Mouse (Mus musculus) liver, embryonic 12.5 days (tissue): Measurements from ENCODE around the gene Prkar1a. TPM values are rescaled to one million over a fixed set of nuclear protein-coding genes. Genes with fewer than 3 reads are reported as not detected.

Source experiments
- ATAC-seq: fragments of 200-750 bp; cut with Nextera tagmentation; 2 replicates; pipeline ENCODE4 v1.8.0; 2017; ENCODE audit warnings: moderate number of reproducible peaks, mild to moderate bottlenecking, moderate library complexity
- H3K27ac ChIP-seq: fragments of 300-500 bp; sonication (generic); 2 replicates; pipeline ENCODE4 v1.5.1; 2016; ENCODE audit warnings: mild to moderate bottlenecking
- H3K27me3 ChIP-seq: fragments of 300-500 bp; sonication (generic); replicated peaks from 2 replicates; pipeline ENCODE4 v1.6.1; 2016; ENCODE audit warnings: mild to moderate bottlenecking, moderate library complexity
- H3K36me3 ChIP-seq: fragments of 300-500 bp; sonication (generic); 2 replicates; pipeline ENCODE4 v1.6.1; 2016; ENCODE audit warnings: mild to moderate bottlenecking, moderate library complexity
- H3K4me1 ChIP-seq: fragments of 300-500 bp; sonication (generic); 2 replicates; pipeline ENCODE4 v1.6.1; 2016
- H3K4me2 ChIP-seq: fragments of 300-500 bp; sonication (generic); 2 replicates; pipeline ENCODE4 v1.6.1; 2016; ENCODE audit warnings: mild to moderate bottlenecking, moderate library complexity
- H3K4me3 ChIP-seq: fragments of 300-500 bp; sonication (generic); 2 replicates; pipeline ENCODE4 v1.5.1; 2016; ENCODE audit warnings: mild to moderate bottlenecking, moderate library complexity
- H3K9ac ChIP-seq: fragments of 300-500 bp; sonication (generic); 2 replicates; pipeline ENCODE4 v1.6.1; 2016; ENCODE audit warnings: mild to moderate bottlenecking, moderate library complexity
- H3K9me3 ChIP-seq: fragments of 300-500 bp; sonication (generic); replicated peaks from 2 replicates; pipeline ENCODE4 v1.6.1; 2016; ENCODE audit warnings: mild to moderate bottlenecking, moderate library complexity
- WGBS: fragments of 180-500 bp; shearing (Covaris S2); methylation state at CpG from one replicate; pipeline ENCODE4 v1.1.7; 2016; ENCODE audit not compliant: insufficient replicate concordance; 5-methylcytosine and 5-hydroxymethylcytosine counted together
- polyA plus RNA-seq: library from polyadenylated mRNA; unstranded; fragments of >200 nt; fragmentation: Nextera tagmentation; extraction: Ambion mirVana; gene quantifications from 2 replicates; pipeline ENCODE4 v1.2.1, GENCODE M21; 2016

Gene Prkar1a
- polyA plus RNA-seq, 1 experiment from 2014 or later: 165 TPM

DNA sequence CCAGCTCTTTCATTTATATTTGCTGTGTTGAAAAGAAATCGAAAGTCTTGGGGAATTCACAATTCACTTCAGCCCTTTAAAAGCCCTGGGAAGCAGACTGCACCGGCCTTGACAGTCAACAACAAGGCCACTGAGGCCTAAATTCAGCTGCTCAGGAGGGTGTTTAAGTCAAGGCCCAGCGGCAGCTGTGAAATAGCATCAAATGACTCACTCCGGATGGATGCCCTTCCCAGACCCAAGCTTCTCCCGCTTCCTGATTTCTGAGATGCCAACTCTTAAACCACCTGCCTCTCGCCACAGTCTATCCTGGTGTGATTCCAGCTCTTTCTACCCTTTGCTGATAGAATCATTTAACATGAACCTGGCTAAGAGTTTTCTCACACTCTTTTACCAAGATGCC, 28.8 kb upstream of the Prkar1a start:
- Histone ChIP-seq H3K27ac (no peak overlapping the region; the same call in 1 of the 2 replicates), H3K36me3 (no peaks in the 10 kb centered on the region), H3K9me3 (peaks cover 6% of the 10 kb centered on the region; the same call in 1 of the 2 replicates), H3K9ac (no peak overlapping the region), H3K4me3 (no peak overlapping the region), H3K4me2 (no peak overlapping the region), H3K4me1 (peaks cover 57% of the 10 kb centered on the region), H3K27me3 (no peaks in the 10 kb centered on the region)
- 79% methylated on average over 6 of the region's 6 CpGs for WGBS
- no peak for ATAC-seq

DNA sequence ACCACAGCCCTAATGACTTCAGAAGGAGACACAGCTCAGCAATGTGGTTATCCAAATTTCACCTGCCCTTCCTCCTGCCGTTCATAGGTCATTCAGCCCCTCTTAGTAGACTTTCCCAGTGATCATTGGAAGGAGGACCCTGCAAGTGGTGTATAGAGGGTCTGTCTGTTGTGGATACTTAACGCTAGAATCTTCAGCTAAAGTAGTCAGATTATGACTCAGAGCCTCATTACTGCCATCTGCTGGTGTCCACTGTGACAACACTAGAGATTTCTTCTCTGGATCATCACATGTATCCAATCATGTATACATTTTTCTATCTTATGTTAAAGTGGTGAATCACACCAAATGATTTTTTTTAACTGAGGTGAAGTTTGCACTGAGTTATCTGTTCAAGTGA, 28.0 kb upstream of the Prkar1a start:
- Histone ChIP-seq H3K36me3 (no peaks in the 10 kb centered on the region), H3K4me1 (peaks cover 48% of the 10 kb centered on the region), H3K9me3 (peaks cover 6% of the 10 kb centered on the region; the same call in 1 of the 2 replicates), H3K27ac (no peak overlapping the region), H3K4me3 (no peak overlapping the region), H3K4me2 (no peak overlapping the region), H3K9ac (no peak overlapping the region), H3K27me3 (no peaks in the 10 kb centered on the region)
- 7% methylated on average over 2 of the region's 2 CpGs for WGBS
- no peak for ATAC-seq

DNA sequence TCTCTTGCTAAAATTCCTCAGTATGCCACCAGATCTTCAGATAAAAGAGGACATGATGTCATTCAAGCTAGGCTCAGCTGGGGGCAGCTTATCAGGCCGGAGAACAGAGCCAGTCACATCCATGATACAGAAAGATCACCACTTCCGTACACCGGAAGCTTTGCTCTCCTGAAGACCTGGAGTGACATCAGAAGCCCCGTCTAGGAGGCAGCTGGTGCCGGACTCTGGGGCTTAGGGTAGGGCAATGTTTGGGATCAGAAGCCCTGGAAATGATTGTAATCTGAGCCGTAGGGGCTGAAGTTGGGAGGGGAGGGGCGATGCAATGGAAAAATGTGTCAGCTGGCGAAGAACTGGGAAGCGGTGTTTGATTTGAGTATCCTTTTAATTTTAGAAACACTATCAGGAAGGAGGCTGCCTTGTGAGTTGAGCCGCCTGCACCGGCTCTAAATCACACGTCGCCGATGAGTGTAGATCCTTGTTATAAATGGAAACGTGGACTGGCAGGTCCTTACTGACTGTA, 26.6 kb upstream of the Prkar1a start:
- peak; percentile 48; the same call in 1 of the 2 replicates for ATAC-seq
- no peaks in the 10 kb centered on the region for H3K27me3 ChIP-seq
- 17% methylated on average over 15 of the region's 15 CpGs for WGBS
- peaks cover 41% of the 10 kb centered on the region for H3K4me1 ChIP-seq
- H3K9ac ChIP-seq: peak overlapping the region; percentile 32; the same call in 1 of the 2 replicates
- H3K4me2 ChIP-seq: peak overlapping the region; percentile 64
- peaks cover 6% of the 10 kb centered on the region; the same call in 1 of the 2 replicates for H3K9me3 ChIP-seq
- no peaks in the 10 kb centered on the region for H3K36me3 ChIP-seq
- H3K4me3 ChIP-seq: peak overlapping the region; percentile 31
- no peak overlapping the region for H3K27ac ChIP-seq

DNA sequence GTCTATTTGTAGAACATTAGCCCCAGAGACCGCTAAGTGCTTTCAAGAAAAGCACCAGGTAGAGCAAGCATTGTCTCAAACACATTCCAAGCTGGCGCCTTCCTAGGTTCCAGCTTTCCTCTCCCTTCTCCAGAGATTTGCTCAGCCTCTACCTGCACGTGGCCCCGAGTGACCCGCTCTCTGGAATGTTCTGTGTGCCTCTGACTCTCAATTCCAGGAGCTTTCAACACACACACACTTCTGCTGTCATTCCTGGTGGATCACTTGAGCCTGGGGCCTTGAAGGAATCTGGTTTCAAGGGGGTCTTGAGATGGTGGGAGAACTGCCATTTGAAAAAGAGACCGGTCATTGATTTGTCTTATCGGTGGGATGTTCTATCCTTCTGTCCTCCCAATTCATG, 26.0 kb upstream of the Prkar1a start:
- Histone ChIP-seq H3K4me1 (peaks cover 41% of the 10 kb centered on the region), H3K4me3 (no peak overlapping the region), H3K27ac (no peak overlapping the region), H3K36me3 (no peaks in the 10 kb centered on the region), H3K27me3 (no peaks in the 10 kb centered on the region), H3K4me2 (no peak overlapping the region), H3K9me3 (peaks cover 6% of the 10 kb centered on the region; the same call in 1 of the 2 replicates), H3K9ac (no peak overlapping the region)
- WGBS: 79% methylated on average over 7 of the region's 7 CpGs
- ATAC-seq: no peak

DNA sequence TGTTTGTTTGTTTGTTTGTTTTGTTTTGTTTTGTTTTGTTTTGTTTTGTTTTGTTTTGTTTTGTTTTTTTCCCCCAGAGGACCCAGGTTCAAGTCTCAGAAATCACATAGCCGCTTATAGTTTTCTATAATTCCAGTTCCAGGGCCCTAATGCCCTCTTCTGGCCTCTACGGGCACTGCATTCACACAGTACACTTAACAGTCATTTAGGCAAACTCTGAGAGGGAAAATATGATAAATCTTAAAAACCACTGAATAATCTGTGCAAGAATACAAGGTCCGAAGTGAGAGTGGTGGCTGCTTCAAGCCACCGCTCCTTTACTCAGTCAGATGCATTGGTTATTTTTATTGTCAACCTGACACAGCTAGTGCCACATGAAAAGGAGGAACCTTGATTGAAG, 21.6 kb upstream of the Prkar1a start:
- ATAC-seq: no peak
- no peaks in the 10 kb centered on the region for H3K27me3 ChIP-seq
- no peak overlapping the region for H3K27ac ChIP-seq
- H3K4me1 ChIP-seq: peaks cover 20% of the 10 kb centered on the region
- no peak overlapping the region for H3K4me2 ChIP-seq
- H3K4me3 ChIP-seq: no peak overlapping the region
- no peak overlapping the region for H3K9ac ChIP-seq
- H3K36me3 ChIP-seq: no peaks in the 10 kb centered on the region
- H3K9me3 ChIP-seq: peaks cover 6% of the 10 kb centered on the region; the same call in 1 of the 2 replicates
- WGBS: 66% methylated on average over 4 of the region's 4 CpGs

DNA sequence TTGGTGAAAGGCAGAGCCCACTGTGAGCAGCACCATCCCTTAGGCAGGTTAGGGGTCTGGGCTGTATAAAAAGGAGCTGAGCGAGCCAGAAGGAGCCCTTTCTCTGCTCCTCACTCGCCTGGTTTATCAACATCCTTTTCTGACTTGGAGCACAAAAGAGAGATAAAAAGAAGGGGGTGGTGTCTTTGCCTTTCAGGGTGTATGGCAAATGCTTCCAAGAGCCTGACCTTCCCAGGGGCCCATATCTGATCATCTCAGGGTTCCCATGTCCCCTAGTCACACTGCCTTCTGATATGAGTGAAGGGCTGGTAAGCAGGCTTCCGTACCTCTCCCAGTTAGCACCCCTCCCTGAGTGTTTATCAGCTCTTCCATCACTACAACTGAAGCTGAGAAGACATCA, 21.1 kb upstream of the Prkar1a start:
- H3K27ac ChIP-seq: no peak overlapping the region
- H3K4me2 ChIP-seq: no peak overlapping the region
- no peaks in the 10 kb centered on the region for H3K36me3 ChIP-seq
- H3K27me3 ChIP-seq: no peaks in the 10 kb centered on the region
- H3K9ac ChIP-seq: no peak overlapping the region
- ATAC-seq: peak; percentile 78
- H3K9me3 ChIP-seq: peaks cover 6% of the 10 kb centered on the region; the same call in 1 of the 2 replicates
- no peak overlapping the region for H3K4me3 ChIP-seq
- WGBS: 29% methylated on average over 3 of the region's 3 CpGs
- peaks cover 17% of the 10 kb centered on the region for H3K4me1 ChIP-seq

DNA sequence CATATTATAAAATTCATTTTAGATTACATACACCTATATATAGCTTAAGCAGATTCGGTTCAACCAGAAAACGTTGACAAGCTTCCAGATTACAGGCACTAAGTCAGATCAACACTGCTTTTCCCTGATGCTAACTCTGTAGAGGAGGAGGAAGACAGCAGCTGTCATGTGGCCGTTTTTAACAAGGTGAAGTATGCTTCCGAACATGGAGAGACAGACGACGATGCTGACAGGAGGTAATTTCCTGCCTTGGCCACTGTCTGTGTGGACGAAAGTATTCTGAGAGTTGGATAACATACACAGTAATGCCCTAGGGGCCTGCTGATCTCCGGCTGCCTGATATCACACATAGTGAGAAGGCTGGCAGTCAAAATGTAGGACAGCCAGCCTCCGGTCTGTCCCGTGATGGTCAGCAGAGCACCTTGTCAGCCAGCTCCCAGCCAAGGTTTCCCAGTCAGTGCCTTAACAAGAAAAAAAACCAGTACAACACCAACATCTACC, 20.1 kb upstream of the Prkar1a start:
- H3K36me3 ChIP-seq: no peaks in the 10 kb centered on the region
- no peak overlapping the region for H3K4me2 ChIP-seq
- peaks cover 17% of the 10 kb centered on the region for H3K4me1 ChIP-seq
- ATAC-seq: no peak
- 65% methylated on average over 10 of the region's 10 CpGs for WGBS
- H3K9ac ChIP-seq: no peak overlapping the region
- H3K27me3 ChIP-seq: no peaks in the 10 kb centered on the region
- no peak overlapping the region for H3K4me3 ChIP-seq
- peaks cover 6% of the 10 kb centered on the region; the same call in 1 of the 2 replicates for H3K9me3 ChIP-seq
- H3K27ac ChIP-seq: no peak overlapping the region

DNA sequence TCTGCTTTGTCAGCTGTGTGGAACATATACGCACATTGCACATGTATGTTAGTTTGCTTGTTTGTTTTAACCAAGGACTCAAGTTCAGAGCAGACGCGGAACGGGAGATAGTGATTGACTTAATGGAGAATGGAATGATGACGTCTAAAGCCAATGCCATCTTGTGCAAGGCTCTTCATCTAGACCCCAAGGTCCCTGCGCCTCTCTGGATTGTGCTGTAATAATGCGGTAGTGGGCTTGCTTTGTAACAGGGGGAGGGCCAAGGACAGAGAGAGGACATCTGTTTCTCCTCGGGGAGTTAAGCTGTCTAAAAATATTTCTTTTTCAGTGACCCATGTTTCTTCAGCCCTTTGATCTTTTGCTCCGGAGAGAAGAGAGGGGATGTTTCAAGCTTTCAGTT, 14.3 kb upstream of the Prkar1a start:
- Histone ChIP-seq H3K9ac (no peak overlapping the region), H3K4me3 (no peak overlapping the region), H3K4me2 (no peak overlapping the region), H3K9me3 (no peaks in the 10 kb centered on the region), H3K27me3 (peaks cover 6% of the 10 kb centered on the region), H3K27ac (no peak overlapping the region), H3K36me3 (no peaks in the 10 kb centered on the region), H3K4me1 (no peaks in the 10 kb centered on the region)
- no peak for ATAC-seq
- WGBS: 75% methylated on average over 9 of the region's 9 CpGs

DNA sequence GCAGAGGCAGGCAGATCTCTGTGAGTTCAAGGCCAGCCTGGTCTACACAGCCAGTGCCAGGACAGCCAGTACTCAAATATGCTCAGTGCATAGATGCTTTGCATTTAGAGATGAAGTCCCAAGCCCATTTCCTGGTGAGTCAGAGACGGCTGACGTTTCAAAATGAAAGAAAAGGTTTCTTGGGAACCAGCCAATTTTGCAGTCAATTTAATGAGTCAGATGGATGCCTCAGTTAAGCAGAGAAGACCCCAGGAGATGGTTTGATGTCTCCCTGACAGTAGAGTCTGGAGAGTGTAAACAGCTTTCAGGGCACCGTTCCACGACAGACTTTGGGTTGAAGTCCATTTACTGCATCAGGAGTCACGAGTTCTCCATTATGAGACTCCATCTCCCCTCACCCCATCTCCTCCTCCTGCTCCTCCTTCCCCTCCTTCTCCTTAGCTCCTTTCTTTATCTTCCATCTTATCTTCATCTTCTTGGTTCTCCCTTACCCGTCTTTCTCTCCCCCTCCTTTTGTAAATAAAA, 13.3 kb upstream of the Prkar1a start:
- Histone ChIP-seq H3K27me3 (peaks cover 6% of the 10 kb centered on the region), H3K4me3 (no peak overlapping the region), H3K9ac (no peak overlapping the region), H3K4me1 (no peaks in the 10 kb centered on the region), H3K36me3 (no peaks in the 10 kb centered on the region), H3K27ac (no peak overlapping the region), H3K9me3 (no peaks in the 10 kb centered on the region), H3K4me2 (no peak overlapping the region)
- 58% methylated on average over 6 of the region's 6 CpGs for WGBS
- ATAC-seq: no peak

DNA sequence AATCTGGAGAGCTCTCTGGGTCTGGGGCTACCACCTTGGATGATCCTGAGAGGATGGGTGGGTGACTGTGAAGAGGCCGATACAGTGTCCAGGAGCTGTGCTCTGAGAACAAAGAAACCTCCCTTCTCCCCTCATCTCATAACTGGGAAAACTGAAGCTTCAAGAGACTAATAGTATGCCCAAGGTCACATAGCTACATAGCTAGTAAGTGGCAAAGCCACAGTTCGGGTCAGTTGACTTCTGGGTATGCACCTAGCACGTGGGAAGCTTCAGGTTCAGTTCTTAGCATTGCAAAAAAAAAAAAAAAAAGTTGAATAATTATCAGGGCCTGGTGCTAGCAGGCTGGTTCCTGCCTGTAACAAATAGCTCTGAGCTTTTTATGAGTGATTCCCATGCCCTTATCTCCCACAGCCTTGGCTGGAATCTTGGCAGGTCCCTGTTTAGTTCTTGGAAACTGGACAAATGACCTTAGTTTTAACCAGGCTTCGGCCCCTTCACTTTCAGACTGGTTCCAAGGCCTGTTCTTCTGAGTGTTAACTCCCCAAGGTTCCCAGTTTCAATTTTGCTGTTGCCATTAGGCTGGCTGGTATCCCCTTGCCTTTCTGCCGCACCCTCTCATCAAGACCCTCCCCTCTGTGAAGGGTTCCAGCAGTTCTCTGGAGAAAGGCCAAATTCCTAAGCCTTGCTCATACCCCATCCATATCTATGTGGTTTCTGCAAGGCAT, 7.5 kb upstream of the Prkar1a start:
- Histone ChIP-seq H3K27me3 (peaks cover 11% of the 10 kb centered on the region; the same call in 1 of the 2 replicates), H3K36me3 (no peaks in the 10 kb centered on the region), H3K4me2 (no peak overlapping the region), H3K4me1 (no peaks in the 10 kb centered on the region), H3K9me3 (no peaks in the 10 kb centered on the region), H3K9ac (no peak overlapping the region), H3K4me3 (no peak overlapping the region), H3K27ac (no peak overlapping the region)
- ATAC-seq: no peak
- 70% methylated on average over 5 of the region's 5 CpGs for whole genome bisulfite sequencing

DNA sequence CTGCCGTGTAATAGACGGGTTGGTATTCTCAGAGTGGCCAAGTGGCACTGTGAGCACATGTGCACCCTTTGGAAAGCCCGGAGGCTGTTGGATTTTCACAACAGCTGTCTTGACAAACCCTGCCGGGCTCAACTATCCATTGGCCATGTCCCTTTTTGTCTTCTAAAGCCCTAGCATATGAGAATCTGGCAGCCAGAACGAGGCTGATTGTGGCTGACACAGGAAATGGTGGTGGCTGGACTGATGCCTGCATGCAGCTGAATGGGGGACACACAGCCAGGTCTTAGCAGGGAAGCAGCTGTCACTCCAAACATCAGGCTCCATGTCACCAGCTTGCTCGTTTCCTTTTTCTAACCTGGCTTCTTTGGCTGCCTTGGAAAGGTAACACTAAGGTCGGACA, 695 bp upstream of the Prkar1a start:
- Histone ChIP-seq H3K27ac (no peak overlapping the region), H3K9ac (no peak overlapping the region), H3K36me3 (peaks cover 5% of the 10 kb centered on the region), H3K4me1 (peaks cover 44% of the 10 kb centered on the region), H3K27me3 (peaks cover 27% of the 10 kb centered on the region), H3K4me2 (peak overlapping the region; percentile 94; the same call in 1 of the 2 replicates), H3K9me3 (no peaks in the 10 kb centered on the region), H3K4me3 (no peak overlapping the region)
- WGBS: 19% methylated on average over 7 of the region's 7 CpGs
- ATAC-seq: no peak

DNA sequence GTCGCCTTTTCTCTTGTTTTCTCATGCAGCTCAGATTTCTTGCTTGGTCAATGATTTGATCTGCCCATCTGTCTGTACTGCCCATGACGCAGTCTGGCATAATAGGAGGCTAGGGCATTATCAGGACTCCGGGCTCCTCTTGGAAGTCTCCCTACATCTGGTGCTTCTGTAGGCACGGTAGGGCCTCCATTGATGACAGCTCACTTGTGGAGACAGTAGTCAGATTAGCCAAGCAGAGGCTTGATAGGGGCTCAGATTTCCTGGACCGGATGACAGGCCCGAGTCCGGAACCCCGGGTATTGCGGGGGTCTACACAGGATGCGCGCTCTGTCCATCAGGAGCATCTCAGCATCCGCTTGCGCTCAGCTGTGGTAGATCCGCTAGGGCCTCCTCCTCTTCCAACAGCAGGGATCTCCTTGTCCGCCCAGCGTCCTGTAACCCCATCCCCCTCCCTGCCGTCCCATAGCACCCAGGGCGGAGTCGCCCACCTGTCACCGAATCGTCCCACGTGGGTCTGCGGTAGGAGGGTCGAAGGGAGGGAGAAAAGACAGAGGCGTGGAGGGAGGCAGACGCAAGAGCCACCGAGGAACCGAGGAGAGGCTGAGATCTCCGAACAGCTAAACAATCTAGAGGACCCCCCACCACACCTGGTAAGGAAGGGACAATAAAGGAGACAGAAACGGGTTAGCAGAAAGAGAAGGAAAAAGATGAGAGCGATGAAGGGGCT, 933 bp downstream of the Prkar1a start:
- Histone ChIP-seq H3K27me3 (peaks cover 19% of the 10 kb centered on the region), H3K9ac (peak overlapping the region; percentile 97), H3K27ac (peak overlapping the region; percentile 93), H3K4me2 (peak overlapping the region; percentile 94), H3K36me3 (peaks cover 21% of the 10 kb centered on the region), H3K9me3 (no peaks in the 10 kb centered on the region), H3K4me1 (peaks cover 59% of the 10 kb centered on the region), H3K4me3 (peak overlapping the region; percentile 92)
- 2% methylated on average over 31 of the region's 31 CpGs for WGBS
- peak; percentile 53 for ATAC-seq
